Mouse (Mus musculus): ENCODE results near the gene Olfr1057. TPM values are rescaled to one million over a fixed set of nuclear protein-coding genes. Genes with fewer than 3 reads are reported as not detected.
"Not testable (repeated sequence)": the region's sequence is repeated elsewhere in the genome, so short reads cannot be mapped to it uniquely, and the experiment has no call there.

Gene Olfr1057
- total RNA-seq (2014; rRNA removed) (not detected in 2 replicates), polyA plus RNA-seq (2015; fragmentation: Nextera tagmentation; extraction: Ambion mirVana) (not detected in 2 replicates)

DNA sequence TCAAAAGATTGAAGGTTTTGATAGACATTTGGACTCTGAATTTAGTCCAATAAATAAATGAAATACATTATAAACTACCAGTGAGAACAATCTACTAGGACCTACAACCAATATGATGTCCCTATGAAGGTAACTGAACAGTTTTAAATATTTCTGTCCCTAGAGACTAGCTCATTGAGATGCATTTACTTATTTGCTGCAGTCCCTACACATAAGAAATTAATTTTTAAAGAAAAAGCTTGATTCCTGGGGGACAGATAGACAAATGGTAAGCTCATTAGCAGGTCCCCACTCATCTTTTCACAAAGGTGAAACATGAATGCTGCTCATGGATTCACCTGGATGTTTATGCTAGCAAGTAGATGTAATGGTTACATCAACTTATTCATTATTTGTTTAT lies at the start of gene Olfr1057:
Gene Olfr1057, minus strand, starts transcription at position 101 of the 400 bp plus-strand sequence.
- no peak for ATAC-seq (ENCODE audit: low FRiP score)
- DNase-seq (ENCODE audit: low spot score), result no peak
- TF ChIP-seq CTCF (IDR thresholded peaks at IDR 0.05), result no peak

DNA sequence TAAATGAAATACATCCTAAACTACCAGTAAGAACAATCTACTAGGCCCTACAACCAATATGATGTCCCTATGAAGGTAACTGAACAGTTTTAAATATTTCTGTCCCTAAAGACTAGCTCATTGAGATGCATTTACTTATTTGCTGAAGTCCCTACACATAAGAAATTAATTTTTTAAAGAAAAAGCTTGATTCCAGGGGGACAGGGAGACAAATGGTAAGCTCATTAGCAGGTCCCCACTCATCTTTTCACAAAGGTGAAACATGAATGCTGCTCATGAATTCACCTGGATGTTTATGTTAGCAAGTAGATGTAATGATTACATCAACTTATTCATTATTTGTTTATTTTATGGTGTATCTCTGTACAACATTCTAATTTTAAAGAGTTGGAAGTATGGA lies 48.5 kb upstream of the Olfr1057 start, which contains the start of gene Olfr1062:
Gene Olfr1062, minus strand, starts transcription at position 101 of the 400 bp plus-strand sequence.
- H3K36me3 ChIP-seq (ENCODE audit: insufficient read depth, low read length); H3K27ac ChIP-seq (ENCODE audit: low read depth, low read length); ATAC-seq (ENCODE audit: low FRiP score); H3K4me2 ChIP-seq (ENCODE audit: low read depth, low read length, poor library complexity, severe bottlenecking); H3K9ac ChIP-seq (replicated peaks; ENCODE audit: low read length, poor library complexity, severe bottlenecking); H3K27me3 ChIP-seq (ENCODE audit: insufficient read depth, low read length); H3K4me3 ChIP-seq (ENCODE audit: low read depth, low read length); H3K4me1 ChIP-seq (ENCODE audit: insufficient read depth, low read length); H3K9me3 ChIP-seq (ENCODE audit: low read length); DNase-seq (ENCODE audit: low spot score): not testable (repeated sequence)

More for the DNA sequence above, at the start of gene Olfr1057:
- Histone ChIP-seq H3K27ac (ENCODE audit: low read depth, low read length) (no peak within 1 kb of the TSS), H3K9me3 (ENCODE audit: low read length) (no peaks in the 10 kb centered on the region), H3K4me2 (ENCODE audit: low read depth, low read length, poor library complexity, severe bottlenecking) (no peak within 1 kb of the TSS), H3K9ac (replicated peaks; ENCODE audit: low read length, poor library complexity, severe bottlenecking) (no peak within 1 kb of the TSS), H3K27me3 (ENCODE audit: insufficient read depth, low read length) (no peaks in the 10 kb centered on the region), H3K4me3 (ENCODE audit: low read depth, low read length) (no peak within 1 kb of the TSS), H3K4me1 (ENCODE audit: insufficient read depth, low read length) (no peaks in the 10 kb centered on the region), H3K36me3 (ENCODE audit: insufficient read depth, low read length) (no peaks in the 10 kb centered on the region)

DNA sequence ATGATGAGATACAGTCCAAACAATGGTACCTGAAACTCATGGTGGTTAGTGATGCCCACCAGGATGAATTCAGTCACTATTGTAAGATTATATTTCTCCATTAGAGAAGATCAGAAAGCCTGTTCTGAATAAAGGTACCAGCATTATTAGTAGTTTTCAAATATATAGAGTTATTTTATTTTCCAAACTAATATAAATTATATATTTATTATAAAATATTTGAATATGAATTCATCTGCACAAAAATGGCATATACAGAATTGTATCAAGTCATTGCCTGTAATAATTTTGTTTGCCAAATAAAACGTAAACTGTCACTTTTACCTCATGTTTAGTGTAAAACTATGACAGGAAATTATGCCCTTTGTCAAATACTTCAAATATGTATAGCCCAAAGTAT lies 35.8 kb upstream of the Olfr1057 start, which contains the start of gene Olfr1061:
Gene Olfr1061, minus strand, starts transcription at position 101 of the 400 bp plus-strand sequence.
- H3K4me2 ChIP-seq (ENCODE audit: low read depth, low read length, poor library complexity, severe bottlenecking), result no peak within 1 kb of the TSS
- H3K36me3 ChIP-seq (ENCODE audit: insufficient read depth, low read length), result no peaks in the 10 kb centered on the region
- TF ChIP-seq CTCF (IDR thresholded peaks at IDR 0.05), result no peak
- ATAC-seq (ENCODE audit: low FRiP score), result no peak
- H3K27ac ChIP-seq (ENCODE audit: low read depth, low read length), result no peak within 1 kb of the TSS
- no peaks in the 10 kb centered on the region for H3K9me3 ChIP-seq (ENCODE audit: low read length)
- no peak for DNase-seq (ENCODE audit: low spot score)
- H3K9ac ChIP-seq (replicated peaks; ENCODE audit: low read length, poor library complexity, severe bottlenecking), result no peak within 1 kb of the TSS
- no peaks in the 10 kb centered on the region for H3K4me1 ChIP-seq (ENCODE audit: insufficient read depth, low read length)
- WGBS, result 80% methylated on average over 1 of the region's 1 CpGs
- no peak within 1 kb of the TSS for H3K4me3 ChIP-seq (ENCODE audit: low read depth, low read length)
- no peaks in the 10 kb centered on the region for H3K27me3 ChIP-seq (ENCODE audit: insufficient read depth, low read length)

DNA sequence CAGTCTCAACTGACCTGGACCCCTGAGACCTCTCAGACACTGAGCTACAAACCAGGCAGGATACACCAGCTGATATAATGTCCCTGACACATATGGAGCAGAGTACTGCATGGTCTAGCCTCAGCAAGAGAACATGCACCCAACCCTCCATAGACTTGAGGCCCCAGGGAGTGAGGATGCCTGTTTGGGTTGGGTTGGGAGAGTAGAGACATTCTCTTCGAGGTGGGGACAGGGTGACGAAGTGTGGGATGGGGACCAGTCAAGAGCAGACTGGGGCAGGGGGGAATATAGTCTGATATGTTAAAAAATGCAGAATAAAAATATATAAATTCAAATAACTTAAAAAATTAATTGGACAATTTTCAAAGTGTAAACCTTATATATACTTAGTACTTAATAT lies 16.9 kb upstream of the Olfr1057 start:
- 88% methylated on average over 2 of the region's 2 CpGs for WGBS
- Histone ChIP-seq H3K9me3 (ENCODE audit: low read length) (no peaks in the 10 kb centered on the region), H3K27ac (ENCODE audit: low read depth, low read length) (no peak overlapping the region), H3K4me3 (ENCODE audit: low read depth, low read length) (no peak overlapping the region), H3K4me2 (ENCODE audit: low read depth, low read length, poor library complexity, severe bottlenecking) (no peak overlapping the region), H3K27me3 (ENCODE audit: insufficient read depth, low read length) (no peaks in the 10 kb centered on the region), H3K36me3 (ENCODE audit: insufficient read depth, low read length) (no peaks in the 10 kb centered on the region), H3K4me1 (ENCODE audit: insufficient read depth, low read length) (no peaks in the 10 kb centered on the region), H3K9ac (replicated peaks; ENCODE audit: low read length, poor library complexity, severe bottlenecking) (no peak overlapping the region)
- no peak for DNase-seq (ENCODE audit: low spot score)
- no peak for TF ChIP-seq CTCF (IDR thresholded peaks at IDR 0.05)
- no peak for ATAC-seq (ENCODE audit: low FRiP score)

DNA sequence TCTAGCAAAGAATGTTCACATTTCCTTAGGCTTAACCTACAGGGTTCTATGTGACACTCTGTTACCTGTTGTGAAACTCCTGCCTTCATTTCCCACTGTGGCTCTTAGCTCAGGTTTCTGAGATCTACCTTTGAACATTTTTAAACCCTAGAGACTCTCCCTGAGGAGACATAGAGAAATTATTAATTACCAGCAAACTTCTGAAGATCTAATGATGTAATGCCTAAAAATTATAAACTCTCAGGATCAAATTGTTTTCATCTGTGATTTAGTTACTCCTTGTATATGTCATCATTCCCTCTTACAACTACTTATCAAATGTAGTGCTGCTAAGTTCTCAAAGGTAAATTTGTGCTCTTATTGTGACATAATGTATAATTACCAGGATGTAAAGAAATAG lies 10.3 kb upstream of the Olfr1057 start, which contains the start of gene Olfr1058:
Gene Olfr1058, minus strand, starts transcription at position 101 of the 400 bp plus-strand sequence.
- H3K4me3 ChIP-seq (ENCODE audit: low read depth, low read length); H3K9ac ChIP-seq (replicated peaks; ENCODE audit: low read length, poor library complexity, severe bottlenecking); H3K9me3 ChIP-seq (ENCODE audit: low read length); H3K36me3 ChIP-seq (ENCODE audit: insufficient read depth, low read length); H3K4me1 ChIP-seq (ENCODE audit: insufficient read depth, low read length); H3K27me3 ChIP-seq (ENCODE audit: insufficient read depth, low read length); H3K4me2 ChIP-seq (ENCODE audit: low read depth, low read length, poor library complexity, severe bottlenecking); H3K27ac ChIP-seq (ENCODE audit: low read depth, low read length); ATAC-seq (ENCODE audit: low FRiP score); DNase-seq (ENCODE audit: low spot score): not testable (repeated sequence)

DNA sequence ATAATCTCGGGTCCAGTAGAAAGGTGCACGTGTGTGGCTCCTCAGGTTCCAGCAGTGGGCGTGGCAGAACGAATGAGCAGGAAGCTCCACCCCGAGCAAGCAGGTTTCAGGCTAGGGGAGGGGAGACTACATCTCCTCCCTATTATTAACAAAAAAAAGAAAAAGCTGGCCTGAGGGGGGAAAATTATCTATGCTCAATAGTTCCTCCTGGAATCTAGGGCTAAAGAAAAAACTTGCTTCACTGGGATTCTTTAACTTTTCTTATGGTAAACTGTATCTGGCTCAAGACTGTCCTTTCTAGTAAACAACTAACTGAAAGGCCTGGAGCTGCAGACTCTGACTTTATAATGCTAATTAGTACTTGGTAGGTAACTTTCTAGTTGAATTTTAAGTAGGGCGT lies 11.9 kb downstream of the Olfr1057 start:
- not testable (repeated sequence) for ATAC-seq (ENCODE audit: low FRiP score); H3K9ac ChIP-seq (replicated peaks; ENCODE audit: low read length, poor library complexity, severe bottlenecking); H3K4me3 ChIP-seq (ENCODE audit: low read depth, low read length); H3K27ac ChIP-seq (ENCODE audit: low read depth, low read length); H3K36me3 ChIP-seq (ENCODE audit: insufficient read depth, low read length); H3K4me1 ChIP-seq (ENCODE audit: insufficient read depth, low read length); H3K27me3 ChIP-seq (ENCODE audit: insufficient read depth, low read length); DNase-seq (ENCODE audit: low spot score); H3K4me2 ChIP-seq (ENCODE audit: low read depth, low read length, poor library complexity, severe bottlenecking); H3K9me3 ChIP-seq (ENCODE audit: low read length)
- no CpG with 5 or more reads among the region's 6 CpGs for WGBS
